Comparison of ENCODE assay signal across 11 mouse cellular contexts in genomic region chr7:30564970-30565571, GRCm38 (mm10). TPM values are rescaled to one million over a fixed set of nuclear protein-coding genes. Genes with fewer than 3 reads are reported as not detected.
A peak's percentile ranks its signal among the peaks of the same experiment; 100 is the strongest.
DNase-seq lines count a peak whose midpoint lies in the region; ATAC-seq and TF ChIP-seq lines count a peak whose summit lies in the region.
"Had no signal": no experiment of that assay in that cellular context is flagged by ENCODE, and none has a peak within 500 bp of the region (broad histone marks: within the 10 kb centered on the region; RNA-seq: fewer than 3 reads in every experiment).

Igflr1 (plus strand) TSS chr7:30565427.

- H3K4me2 ChIP-seq in midbrain, postnatal 0 days (ENCODE audit: low read depth, low read length, poor library complexity, severe bottlenecking): no peak within 1 kb of the TSS; the same call in 1 of the 2 replicates
- H3K4me2 ChIP-seq in neural tube, embryonic 13.5 days: peak within 1 kb of the TSS; percentile 88

- no peak for TF ChIP-seq CTCF in midbrain, postnatal 0 days (IDR thresholded peaks at IDR 0.05)

- H3K9ac ChIP-seq in midbrain, postnatal 0 days (replicated peaks; ENCODE audit: low read length, poor library complexity, severe bottlenecking): no peak within 1 kb of the TSS
- H3K9ac ChIP-seq in neural tube, embryonic 13.5 days: 0 out of 2 replicates have a peak within 1 kb of the TSS, but pooled peaks have one; percentile 88

- no peaks in the 10 kb centered on the region for H3K9me3 ChIP-seq in erythroblast, embryonic 14.5 days (ENCODE audit: control insufficient read depth, low read length)
- H3K9me3 ChIP-seq in midbrain, embryonic 10.5 days (replicated peaks): no peaks in the 10 kb centered on the region
- no peaks in the 10 kb centered on the region for H3K9me3 ChIP-seq in midbrain, postnatal 0 days (ENCODE audit: low read length)
- H3K9me3 ChIP-seq in neural tube, embryonic 13.5 days: no peaks in the 10 kb centered on the region

- ATAC-seq in erythroblast, adult 5-6 weeks (replicated peaks; ENCODE audit: low FRiP score, poor library complexity, severe bottlenecking): no peak
- ATAC-seq in midbrain, postnatal 0 days (ENCODE audit: low FRiP score): no peak
- no peak for ATAC-seq in neural tube, embryonic 13.5 days (ENCODE audit: low read depth)
- ATAC-seq in granulocyte monocyte progenitor cell, adult 5-6 weeks (replicated peaks; ENCODE audit: poor library complexity, severe bottlenecking): no peak

- no peak within 1 kb of the TSS for H3K27ac ChIP-seq in midbrain, embryonic 10.5 days (replicated peaks)
- H3K27ac ChIP-seq in midbrain, postnatal 0 days (ENCODE audit: low read depth, low read length): no peak within 1 kb of the TSS
- H3K27ac ChIP-seq in neural tube, embryonic 13.5 days (replicated peaks): no peak within 1 kb of the TSS

- intact Hi-C loops in gastrocnemius, postnatal 14 days (cut with DNase I; ENCODE audit: low total_unique reads): no loop called here

- H3K4me1 ChIP-seq in erythroblast, embryonic 14.5 days (ENCODE audit: control insufficient read depth): peaks cover 40% of the 10 kb centered on the region
- peaks cover 16% of the 10 kb centered on the region for H3K4me1 ChIP-seq in midbrain, embryonic 10.5 days
- no peaks in the 10 kb centered on the region for H3K4me1 ChIP-seq in midbrain, postnatal 0 days (ENCODE audit: insufficient read depth, low read length)
- H3K4me1 ChIP-seq in neural tube, embryonic 13.5 days (replicated peaks): peaks cover 21% of the 10 kb centered on the region

- peaks cover 69% of the 10 kb centered on the region for H3K36me3 ChIP-seq in erythroblast, embryonic 14.5 days (ENCODE audit: control insufficient read depth)
- H3K36me3 ChIP-seq in midbrain, embryonic 10.5 days: peaks cover 58% of the 10 kb centered on the region
- H3K36me3 ChIP-seq in midbrain, postnatal 0 days (ENCODE audit: insufficient read depth, low read length): peaks cover 41% of the 10 kb centered on the region
- H3K36me3 ChIP-seq in neural tube, embryonic 13.5 days: peaks cover 50% of the 10 kb centered on the region

- 94% methylated on average over 12 of the region's 12 CpGs for WGBS in midbrain, embryonic 10.5 days
- WGBS in midbrain, postnatal 0 days: 95% methylated on average over 12 of the region's 12 CpGs
- 96% methylated on average over 12 of the region's 12 CpGs for WGBS in neural tube, embryonic 13.5 days

- no peaks in the 10 kb centered on the region for H3K27me3 ChIP-seq in erythroblast, embryonic 14.5 days (ENCODE audit: control insufficient read depth)
- no peaks in the 10 kb centered on the region for H3K27me3 ChIP-seq in midbrain, embryonic 10.5 days (ENCODE audit: low read depth, poor library complexity, severe bottlenecking)
- no peaks in the 10 kb centered on the region for H3K27me3 ChIP-seq in midbrain, postnatal 0 days (ENCODE audit: insufficient read depth, low read length)
- no peaks in the 10 kb centered on the region for H3K27me3 ChIP-seq in neural tube, embryonic 13.5 days

- DNase-seq in midbrain, embryonic 10.5 days (ENCODE audit: low spot score): no peak
- no peak for DNase-seq in midbrain, postnatal 0 days (ENCODE audit: low spot score)
- DNase-seq in induced T-regulatory cell, adult 2 months (ENCODE audit: low read depth): peak; percentile 76
- no peak for DNase-seq in gastrocnemius, postnatal 14 days
- DNase-seq: adrenal gland, postnatal 10 days; embryo, embryonic 11 days; layer of hippocampus, postnatal 36 days had no signal

- H3K4me3 ChIP-seq in erythroblast, embryonic 14.5 days (replicated peaks): peak within 1 kb of the TSS; percentile 94
- peak within 1 kb of the TSS; percentile 71; the same call in 1 of the 2 replicates for H3K4me3 ChIP-seq in midbrain, embryonic 10.5 days
- H3K4me3 ChIP-seq in midbrain, postnatal 0 days (ENCODE audit: low read depth, low read length): no peak within 1 kb of the TSS
- peak within 1 kb of the TSS; percentile 87; the same call in 1 of the 2 replicates for H3K4me3 ChIP-seq in neural tube, embryonic 13.5 days

RNA-seq across cellular contexts. Expression of gene Igflr1, which starts in this region (rescaled TPM):
- polyA plus RNA-seq in erythroblast, embryonic 14.5 days (2012): 0.61 and 1.5 TPM in 2 replicates
- total RNA-seq in erythroblast, adult 5-6 weeks (2015; ENCODE audit: low replicate concordance): 4.0 and 7.3 TPM in 2 replicates
- total RNA-seq in erythroblast, adult 5-6 weeks (2017; ENCODE audit: low replicate concordance): not detected in 2 replicates
- polyA plus RNA-seq in midbrain, embryonic 10.5 days (2016; fragmentation: Nextera tagmentation; extraction: Ambion mirVana): 4.4 and 7.2 TPM in 2 replicates
- total RNA-seq in midbrain, postnatal 0 days (2014; rRNA removed): 0.99 and 1.9 TPM in 2 replicates
- 3.1 and 5.6 TPM in 2 replicates for polyA plus RNA-seq in midbrain, postnatal 0 days (2015; fragmentation: Nextera tagmentation; extraction: Ambion mirVana)
- 4.8 and 6.0 TPM in 2 replicates for polyA plus RNA-seq in neural tube, embryonic 13.5 days (2015; fragmentation: Nextera tagmentation; extraction: Ambion mirVana)
- total RNA-seq in gastrocnemius, postnatal 14 days (2021): under 1 TPM; 0.60 to 0.88 TPM
- total RNA-seq in granulocyte monocyte progenitor cell, adult 5-6 weeks (2014; fragmentation: Nextera tagmentation): 4.9 and 10.6 TPM in 2 replicates
- 0.34 TPM in 1 of 2 replicates, not detected in the other for total RNA-seq in granulocyte monocyte progenitor cell, adult 5-6 weeks (2017)
